Mouse (Mus musculus) small intestine, adult 10 weeks (tissue): ENCODE results near the gene Gm8332. TPM values are rescaled to one million over a fixed set of nuclear protein-coding genes. Genes with fewer than 3 reads are reported as not detected.

Experiments
- polyA plus RNA-seq: library from polyadenylated mRNA; stranded (reverse); fragments of 350-450 nt; fragmentation: Illumina TruSeq; extraction: RNeasy Lipid Tissue Mini Kit (QIAGEN cat#74804); gene quantifications from one replicate; pipeline ENCODE4 v1.2.3, GENCODE M21; 2014; ENCODE audit warnings: low replicate concordance

The Gm8332 gene
- not detected for polyA plus RNA-seq

GRCm38 (mm10) chr12:88250000-88250399 is at the start of gene Gm8332:
TSS of gene Gm8332 (minus strand) at chr12:88250100.

GRCm38 (mm10) chr12:88274400-88274799 is 24.5 kb upstream of the Gm8332 start, which contains the start of gene Gm5662:
TSS of gene Gm5662 (minus strand) at chr12:88274500.

Other genes starting within 250 kb of the Gm8332 start
- not detected for gene Gm2075, start 238.3 kb downstream of the Gm8332 start, polyA plus RNA-seq
- gene Gm6803, start 231.3 kb downstream of the Gm8332 start, polyA plus RNA-seq: not detected
- not detected for gene Gm2056, start 223.1 kb downstream of the Gm8332 start, polyA plus RNA-seq
- gene Gm16368, start 166.4 kb downstream of the Gm8332 start, polyA plus RNA-seq: not detected
- not detected for gene Gm10436, start 68.0 kb downstream of the Gm8332 start, polyA plus RNA-seq
- gene Gm5662, start 24.4 kb upstream of the Gm8332 start, polyA plus RNA-seq: not detected
- gene Gm5039, start 73.9 kb upstream of the Gm8332 start, polyA plus RNA-seq: not detected
- gene Adck1, start 110.5 kb upstream of the Gm8332 start, polyA plus RNA-seq: 1.9 TPM